Mouse (Mus musculus) yolk sac, embryonic 10.5 days (tissue): ENCODE results near the gene Serpinb6a.

Experiments used
- DNase-seq: peaks from one replicate; pipeline ENCODE4 v3.0.0-alpha.2; 2017; ENCODE audit warnings: low spot score

Serpinb6a gene

DNA sequence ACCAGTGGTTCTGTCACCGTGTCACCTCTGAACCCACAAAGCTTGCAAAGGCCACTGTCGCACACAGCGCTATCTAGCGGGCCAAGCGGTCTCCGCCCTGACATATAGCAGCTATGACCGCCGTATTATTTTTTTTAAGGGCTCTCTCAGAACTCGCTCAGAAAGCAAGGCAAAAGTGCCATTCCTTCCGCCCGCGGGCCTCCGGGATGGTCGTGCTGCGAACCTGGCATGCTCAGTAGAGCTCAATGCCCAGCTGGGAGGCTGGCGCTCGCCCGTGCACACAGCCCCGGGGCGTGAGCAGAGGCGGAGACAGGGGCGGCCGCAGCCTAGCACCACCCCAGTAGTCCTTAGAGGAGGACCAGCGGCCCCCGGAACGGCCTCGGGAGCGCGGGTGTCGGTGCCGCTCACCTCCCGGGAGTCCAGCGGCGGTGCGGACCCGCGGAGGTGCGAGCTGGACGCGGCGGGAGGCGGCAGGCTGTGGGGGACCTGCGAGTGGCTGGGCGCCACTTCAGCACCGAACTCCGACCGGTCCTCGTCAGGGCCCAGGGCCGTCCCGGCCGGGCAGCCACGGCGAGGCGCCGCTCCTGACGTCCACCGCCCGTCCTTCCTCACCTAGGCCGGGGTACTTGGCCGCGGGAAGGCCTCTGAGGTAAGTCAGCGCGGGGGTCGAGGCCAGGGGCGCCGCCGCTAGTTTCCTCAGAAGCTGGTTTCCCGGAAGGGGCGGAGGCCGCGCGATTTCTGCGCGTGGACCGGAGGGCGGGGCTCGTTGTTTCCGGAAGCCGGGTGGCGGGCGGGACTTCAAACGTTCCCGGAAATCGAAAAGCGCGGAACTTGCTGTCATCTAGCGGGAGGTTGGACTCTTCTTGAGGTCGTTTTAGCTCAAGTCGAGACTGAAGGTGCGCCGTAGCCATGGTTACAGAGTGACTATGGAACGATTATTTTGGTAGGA is at the start of gene Serpinb6a, which contains the start of gene Ripk1:
TSS of gene Serpinb6a (minus strand) at position 737 of the 949 bp plus-strand sequence.
TSS of gene Ripk1 (plus strand) at position 306 of the 949 bp plus-strand sequence.
- DNase-seq, result peak; percentile 89

DNA sequence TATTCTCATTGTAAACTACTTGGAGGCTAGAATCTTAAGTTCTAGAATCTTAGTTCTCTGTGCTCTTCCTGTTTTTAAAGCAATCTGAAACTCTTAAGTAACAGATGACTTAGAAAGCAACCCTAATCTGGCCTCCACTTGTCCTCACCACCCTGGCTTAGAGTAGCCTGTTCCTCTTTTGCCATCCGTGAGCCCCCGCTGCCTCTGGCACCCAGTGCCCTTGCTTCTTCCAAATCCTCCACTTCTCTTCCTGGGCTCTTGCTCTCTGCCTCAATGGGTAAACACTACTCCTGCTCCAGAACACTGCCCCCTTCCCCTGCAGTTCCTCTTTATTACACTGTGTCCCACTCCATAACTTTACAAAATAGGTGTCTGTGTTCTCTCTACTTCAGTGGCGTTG is 49.1 kb upstream of the Serpinb6a start:
- no peak for DNase-seq

- DNase-seq, result no peak
Observed at GRCm38 (mm10) chr13:34050479-34050878, 47.9 kb upstream of the Serpinb6a start.

DNA sequence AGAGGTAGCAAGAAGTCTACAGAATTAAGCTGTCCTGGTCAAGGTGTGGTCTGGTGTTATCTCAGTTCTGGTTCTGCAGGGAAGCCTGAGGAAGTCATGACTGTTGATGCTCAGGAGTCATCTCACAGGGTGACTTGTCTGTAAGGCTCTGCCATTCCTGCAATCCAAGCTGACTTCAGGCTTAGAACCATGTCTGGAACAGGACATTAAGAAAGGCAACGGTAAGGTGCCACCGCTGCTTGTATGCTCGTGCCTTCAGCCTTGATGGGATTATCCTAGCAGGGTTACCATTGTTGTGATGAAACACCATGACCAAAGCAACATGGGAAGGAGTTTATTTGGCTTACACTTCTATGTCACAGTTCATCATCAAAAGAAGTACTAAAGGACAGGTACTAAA is 44.9 kb upstream of the Serpinb6a start:
- DNase-seq, result no peak

DNA sequence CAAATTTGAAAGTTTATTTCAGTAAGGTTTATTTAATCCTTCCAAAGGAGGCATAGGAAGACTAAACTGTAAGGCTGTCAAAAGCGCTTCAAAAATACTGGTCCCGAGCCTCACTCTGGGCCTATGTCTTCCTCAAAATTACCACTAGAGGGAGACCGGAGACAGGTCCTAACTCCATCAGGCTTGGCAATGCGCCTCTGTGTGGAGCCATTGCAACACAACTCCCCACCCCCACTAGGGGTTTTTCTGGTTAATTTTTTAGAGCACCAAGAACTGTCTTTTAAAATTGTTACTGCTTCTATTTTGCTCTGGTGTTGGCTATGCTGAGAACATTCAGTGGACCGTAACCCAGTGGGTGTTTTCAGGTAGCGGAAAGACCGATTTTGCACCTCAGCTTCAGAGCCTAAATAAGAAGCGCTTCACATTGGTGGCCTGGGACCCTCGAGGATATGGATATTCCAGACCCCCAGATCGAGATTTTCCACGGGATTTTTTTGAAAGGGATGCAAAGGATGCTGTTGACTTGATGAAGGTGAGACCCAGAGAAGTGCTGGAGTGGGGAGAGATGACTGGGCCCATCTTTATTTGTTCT is 43.9 kb upstream of the Serpinb6a start:
- DNase-seq, result peak; percentile 66

DNA sequence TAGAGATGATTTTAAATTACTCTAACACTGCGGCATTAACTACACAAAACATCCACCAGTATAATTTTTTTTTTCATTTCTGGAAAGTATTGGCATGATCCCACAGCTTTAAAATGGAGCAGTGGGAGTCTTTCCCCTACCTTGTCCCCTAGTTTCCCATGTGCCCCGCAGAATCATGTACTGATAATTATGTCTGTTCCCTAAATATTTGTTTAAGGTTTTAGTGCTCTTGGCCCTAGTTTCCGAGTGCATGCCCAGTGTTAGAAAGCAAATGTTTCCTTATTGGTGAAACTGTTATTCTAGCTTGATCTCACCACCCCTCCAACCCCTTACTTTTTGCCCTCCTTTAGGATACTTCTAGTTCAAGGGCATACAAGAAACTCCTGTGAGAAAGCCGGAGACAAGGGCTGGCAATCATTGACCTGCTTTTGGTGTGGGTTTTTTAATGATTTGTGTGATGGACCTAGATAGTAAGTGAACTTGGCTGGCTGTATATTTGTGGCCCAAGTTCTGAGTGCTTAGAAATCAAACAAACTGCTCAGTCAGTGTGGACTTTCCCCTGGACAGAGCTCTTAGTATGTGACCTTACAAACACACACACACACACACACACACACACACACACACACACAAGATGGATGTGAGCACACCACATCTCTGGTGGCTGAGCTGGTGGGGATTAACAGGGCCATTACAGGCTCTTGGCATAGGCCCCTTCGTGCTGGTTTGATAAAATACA is 43.1 kb upstream of the Serpinb6a start:
- no peak for DNase-seq

- DNase-seq, result no peak
Observed at GRCm38 (mm10) chr13:34043716-34044393, 41.3 kb upstream of the Serpinb6a start.

GRCm38 (mm10) chr13:34040091-34040490 is 37.5 kb upstream of the Serpinb6a start:
- no peak for DNase-seq

DNA sequence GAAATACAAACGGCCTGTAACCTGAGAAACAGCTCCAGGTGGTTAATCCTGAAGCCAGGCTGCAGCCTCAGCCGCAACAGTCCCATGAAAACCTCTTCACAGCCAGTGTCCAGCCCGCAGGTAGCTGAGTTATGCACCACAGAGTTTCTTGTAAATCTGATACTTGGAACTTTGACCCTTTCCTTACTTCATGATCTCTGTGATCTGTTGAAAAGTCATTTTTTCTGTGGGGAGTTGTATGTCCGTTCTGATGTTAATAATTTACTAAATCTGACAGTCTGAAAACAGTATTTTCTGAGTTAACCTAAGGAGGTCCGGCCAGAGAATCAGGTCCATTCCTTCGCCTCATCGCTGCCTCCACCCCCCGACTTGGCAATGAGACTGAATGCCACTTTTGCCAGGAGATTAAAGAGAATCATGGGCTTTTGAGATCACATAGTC is 36.3 kb upstream of the Serpinb6a start:
- peak; percentile 34 for DNase-seq

GRCm38 (mm10) chr13:34038056-34038432 is 35.5 kb upstream of the Serpinb6a start:
- DNase-seq, result no peak

DNA sequence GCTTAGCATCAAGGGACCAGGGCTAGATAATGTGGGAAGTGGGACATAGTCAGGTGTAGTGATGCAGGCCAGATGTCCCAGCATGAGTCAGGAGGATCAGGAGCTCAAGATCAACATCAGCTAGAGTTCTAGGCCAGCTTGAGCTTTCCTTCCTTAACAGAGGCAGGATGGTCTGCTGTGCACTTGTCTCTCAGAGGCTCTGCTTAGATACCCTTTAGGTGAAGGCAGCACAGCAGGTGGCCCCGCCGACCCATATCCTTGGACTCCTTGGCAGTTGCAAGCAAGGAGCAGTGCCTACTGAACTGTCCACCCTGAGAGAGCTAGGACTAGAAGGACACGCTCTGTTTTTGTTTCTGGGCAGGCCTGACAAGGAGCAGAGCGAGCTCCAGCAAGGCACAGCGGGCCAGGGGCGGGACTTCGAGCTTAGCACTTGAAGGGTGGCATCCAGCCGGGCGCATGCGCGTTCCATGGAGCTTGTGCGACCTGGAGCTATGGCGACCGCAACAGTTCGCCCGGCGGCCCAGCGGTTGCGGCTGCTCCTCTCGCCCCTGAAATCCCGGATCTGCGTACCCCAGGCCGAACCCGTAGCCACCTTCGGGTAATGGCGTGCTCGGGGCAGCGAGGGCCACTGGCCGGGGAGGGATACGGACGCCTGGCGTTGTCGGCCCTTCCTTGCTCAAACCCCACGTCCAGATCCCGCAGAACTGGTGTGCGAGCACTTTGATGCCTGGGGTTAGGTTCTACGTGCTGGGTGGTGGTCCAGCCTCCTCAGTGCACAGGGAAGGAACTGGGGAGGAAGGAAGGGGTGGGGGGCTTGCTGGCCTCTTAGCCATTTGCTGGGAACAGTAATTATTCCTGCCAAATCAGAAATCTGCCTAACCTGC is 34.8 kb upstream of the Serpinb6a start, which contains the start of gene Bphl:
TSS of gene Bphl (plus strand) at position 426 of the 884 bp plus-strand sequence.
- DNase-seq, result peak; percentile 90

- DNase-seq, result no peak
Observed at GRCm38 (mm10) chr13:34036726-34037125, 34.1 kb upstream of the Serpinb6a start.

DNA sequence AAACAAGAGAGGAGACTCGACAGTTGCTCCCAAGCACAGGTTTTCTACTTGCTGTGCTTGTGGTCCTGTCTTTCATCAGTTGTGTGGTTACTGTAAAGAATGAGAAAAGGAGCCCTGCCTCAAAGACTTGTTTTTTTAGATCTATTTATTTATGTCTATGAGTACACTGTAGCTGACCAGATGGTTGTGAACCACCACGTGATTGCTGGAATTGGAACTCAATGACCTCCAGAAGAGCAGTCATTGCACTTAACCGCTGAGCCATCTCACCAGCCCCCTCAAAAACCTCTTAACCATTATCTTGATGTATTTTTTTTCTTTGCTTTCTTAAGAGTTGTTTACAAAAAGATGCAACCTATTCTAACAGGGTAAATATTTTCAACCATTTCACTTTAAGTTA is 32.8 kb upstream of the Serpinb6a start:
- DNase-seq, result no peak

DNA sequence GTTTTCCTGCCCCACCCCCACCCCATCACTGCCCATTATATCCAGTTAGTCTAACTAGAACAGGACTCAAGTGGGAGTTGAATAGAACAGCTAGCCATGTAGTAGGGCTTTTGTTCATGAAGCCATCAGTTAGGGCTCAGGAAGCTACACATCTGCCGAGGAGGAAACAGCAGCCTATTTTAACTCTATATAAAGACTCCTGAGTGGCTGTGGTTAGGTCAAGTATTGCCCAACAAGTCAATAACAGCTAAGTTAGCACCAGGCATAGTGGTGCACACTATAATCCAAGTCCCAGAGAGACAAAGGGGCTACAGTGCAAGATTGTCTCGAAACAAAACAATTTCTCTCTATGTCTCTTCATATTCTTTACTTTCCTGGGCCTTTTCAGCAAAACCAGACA is 29.4 kb upstream of the Serpinb6a start:
- no peak for DNase-seq

DNA sequence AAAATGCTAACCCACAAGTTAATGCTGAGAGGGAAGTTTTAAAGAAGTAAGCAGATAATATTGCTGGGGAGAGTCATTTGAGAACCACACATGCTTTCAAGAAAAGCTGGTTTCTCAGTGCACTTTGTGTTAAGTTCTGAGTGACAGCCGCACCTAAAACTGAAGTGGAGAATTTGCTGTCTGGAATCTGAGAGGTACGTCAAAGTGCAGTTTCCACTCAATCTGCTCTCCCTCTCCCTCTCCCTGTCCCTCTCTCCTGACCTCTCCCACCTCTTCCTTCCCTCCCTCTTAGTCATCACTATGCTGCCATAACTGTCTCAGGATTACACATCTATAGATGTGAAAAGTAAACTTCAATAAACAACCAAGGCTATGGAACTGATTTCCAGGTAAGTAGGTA is 19.4 kb upstream of the Serpinb6a start:
- DNase-seq, result no peak

DNA sequence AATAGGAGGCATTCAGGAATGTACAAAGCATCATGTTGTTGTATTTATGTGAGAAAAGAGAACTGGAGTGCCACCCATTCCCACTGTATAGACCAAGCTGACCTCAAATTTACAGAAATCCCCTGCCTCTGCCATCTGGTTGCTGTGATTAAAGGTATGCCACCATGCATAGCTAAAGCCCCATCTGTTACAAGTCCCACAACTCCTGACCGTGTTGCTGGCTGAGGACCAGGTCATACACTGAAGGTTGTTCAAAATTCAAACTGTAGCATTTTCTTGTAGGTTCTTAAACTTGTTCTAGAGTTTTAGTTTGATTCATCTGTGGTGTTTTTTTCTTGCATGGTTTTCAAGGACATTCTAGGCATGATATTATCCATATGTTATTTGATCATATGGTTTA is 15.9 kb upstream of the Serpinb6a start:
- no peak for DNase-seq

GRCm38 (mm10) chr13:34016927-34017569 is 14.5 kb upstream of the Serpinb6a start:
- DNase-seq, result no peak

DNA sequence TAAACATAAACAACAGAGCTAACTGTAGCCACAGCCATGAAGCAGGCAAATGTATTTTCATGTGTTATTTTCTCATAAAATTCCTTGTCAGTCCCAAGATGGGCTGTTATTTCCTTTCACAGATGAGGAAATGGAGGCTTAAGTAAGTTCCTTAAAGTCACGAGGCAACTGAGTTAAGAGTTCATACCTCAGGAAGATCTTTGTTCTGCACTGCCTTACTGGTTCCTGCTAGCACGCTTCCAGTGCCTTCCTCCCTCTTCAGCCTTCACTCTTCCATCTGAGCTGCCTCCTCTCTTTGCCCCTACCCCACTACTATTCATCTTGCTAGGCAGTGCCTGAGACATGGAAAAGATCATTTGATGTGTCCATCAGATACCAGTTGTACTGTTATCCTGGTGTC is 4.6 kb upstream of the Serpinb6a start:
- DNase-seq, result no peak

- DNase-seq, result no peak
Observed at GRCm38 (mm10) chr13:34003058-34003457, 464 bp upstream of the Serpinb6a start.

DNA sequence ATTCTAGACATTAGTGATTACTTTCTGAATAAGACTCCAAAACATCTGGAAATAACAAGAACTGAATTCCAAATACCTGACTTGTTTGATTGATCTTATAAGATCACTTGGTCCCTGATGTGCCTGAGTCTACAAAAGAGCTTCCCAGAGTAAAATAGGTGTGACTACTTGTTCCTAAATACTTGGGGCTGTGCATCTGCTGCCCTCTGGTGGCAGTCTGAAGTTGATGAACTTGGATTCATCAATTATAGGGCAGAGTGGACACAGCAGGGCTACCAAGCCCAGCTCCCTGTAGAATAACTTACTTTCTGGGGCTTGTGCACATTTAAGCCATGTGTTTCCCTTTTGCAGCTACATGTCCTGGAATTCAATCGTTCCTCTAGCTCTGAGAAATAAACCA is 7.4 kb downstream of the Serpinb6a start:
- DNase-seq, result peak; percentile 44
